Mouse (Mus musculus): ENCODE data around the gene Ugt1a5. TPM values are rescaled to one million over a fixed set of nuclear protein-coding genes. Genes with fewer than 3 reads are reported as not detected.

Ugt1a5 gene
- total and polyA plus RNA-seq, 3 experiments, result not detected

DNA sequence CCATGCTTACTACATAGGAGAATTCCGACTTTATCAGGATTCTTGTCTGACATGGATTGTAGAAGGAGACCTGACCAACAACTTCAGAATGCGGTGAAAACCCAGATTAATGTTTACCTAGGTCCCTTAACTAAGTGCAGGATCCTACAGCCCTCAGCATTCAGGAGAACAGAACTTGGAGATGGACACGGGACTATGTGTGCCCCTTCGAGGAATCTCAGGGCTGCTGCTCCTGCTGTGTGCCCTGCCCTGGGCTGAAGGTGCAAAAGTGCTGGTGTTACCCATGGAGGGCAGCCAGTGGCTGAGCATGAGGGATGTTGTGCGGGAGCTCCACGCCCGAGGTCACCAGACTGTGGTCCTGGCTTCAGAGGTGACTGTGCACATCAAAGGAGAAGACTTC, 34.6 kb downstream of the Ugt1a5 start, which contains the start of gene Ugt1a2:
TSS of gene Ugt1a2 (plus strand) at position 146 of the 400 bp plus-strand sequence.
- Histone ChIP-seq H3K36me3 (ENCODE audit: control insufficient read depth in 1 of 2, insufficient read depth in 2 of 2, low read length in 2 of 2) (no peaks in the 10 kb centered on the region), H3K4me3 (ENCODE audit: control insufficient read depth in 1 of 2, insufficient read depth in 1 of 2, low read depth in 2 of 2, low read length in 2 of 2) (no peak within 1 kb of the TSS), H3K4me1 (ENCODE audit: control insufficient read depth in 1 of 2, insufficient read depth in 2 of 2, low read length in 2 of 2) (no peaks in the 10 kb centered on the region), H3K79me2 (ENCODE audit: control insufficient read depth, insufficient read depth, low read length, poor library complexity) (no peaks in the 10 kb centered on the region), H3K9ac (ENCODE audit: control insufficient read depth, low read depth, low read length, poor library complexity, severe bottlenecking) (no peak within 1 kb of the TSS), H3K9me3 (replicated peaks; ENCODE audit: insufficient read depth, low read length) (no peaks in the 10 kb centered on the region), H3K27me3 (ENCODE audit: control insufficient read depth in 1 of 2, insufficient read depth in 2 of 2, low read length in 2 of 2) (peaks cover 2 to 3% of the 10 kb centered on the region in 2 experiments; a peak in 2 of 4 replicates), H3K27ac (ENCODE audit: control insufficient read depth, low read depth, low read length) (no peak within 1 kb of the TSS)
- no peak for TF ChIP-seq ZC3H11A (IDR thresholded peaks at IDR 0.05; ENCODE audit: low read depth, low read length)
- no peak for TF ChIP-seq TCF12 (IDR thresholded peaks at IDR 0.05; ENCODE audit: low read depth, low read length)
- no peak for TF ChIP-seq MAFK (IDR thresholded peaks at IDR 0.05; ENCODE audit: borderline replicate concordance, low read depth, low read length)
- TF ChIP-seq MYC (IDR thresholded peaks at IDR 0.05; ENCODE audit: low read depth, low read length), result no peak
- no peak for TF ChIP-seq ELF1 (IDR thresholded peaks at IDR 0.05; ENCODE audit: low read depth, low read length)
- TF ChIP-seq MAX (IDR thresholded peaks at IDR 0.05; ENCODE audit: low read length), result no peak
- no peak for TF ChIP-seq ZKSCAN1 (IDR thresholded peaks at IDR 0.05; ENCODE audit: low read depth, low read length)
- TF ChIP-seq GABPA (IDR thresholded peaks at IDR 0.05; ENCODE audit: low read depth, low read length), result no peak
- no peak for TF ChIP-seq USF1 (IDR thresholded peaks at IDR 0.05; ENCODE audit: low read depth, low read length)
- TF ChIP-seq UBTF (IDR thresholded peaks at IDR 0.05; ENCODE audit: borderline replicate concordance, insufficient read depth, low read depth, low read length), result no peak
- no peak for TF ChIP-seq ZNF384 (IDR thresholded peaks at IDR 0.05; ENCODE audit: low read depth, low read length)
- TF ChIP-seq RAD21 (IDR thresholded peaks at IDR 0.05; ENCODE audit: low read depth, low read length), result no peak
- TF ChIP-seq BHLHE40 (IDR thresholded peaks at IDR 0.05; ENCODE audit: borderline replicate concordance, low read depth, low read length), result no peak
- no peak for TF ChIP-seq HCFC1 (IDR thresholded peaks at IDR 0.05; ENCODE audit: low read depth, low read length)
- no peak for TF ChIP-seq KAT2A (conservative IDR thresholded peaks at IDR 0.05; ENCODE audit: low read depth, low read length)
- TF ChIP-seq RCOR1 (IDR thresholded peaks at IDR 0.05; ENCODE audit: low read depth, low read length), result no peak
- no peak for TF ChIP-seq TAL1 (IDR thresholded peaks at IDR 0.05; ENCODE audit: low read length)
- TF ChIP-seq ZMIZ1 (IDR thresholded peaks at IDR 0.05; ENCODE audit: low read depth, low read length), result no peak
- no peak for TF ChIP-seq POLR2A (IDR thresholded peaks at IDR 0.05; ENCODE audit: control insufficient read depth in 1 of 2, insufficient read depth in 1 of 2, low read depth in 1 of 2, low read length in 2 of 2, poor library complexity in 1 of 2)
- no peak for DNase-seq (ENCODE audit: low read depth, low spot score)

DNA sequence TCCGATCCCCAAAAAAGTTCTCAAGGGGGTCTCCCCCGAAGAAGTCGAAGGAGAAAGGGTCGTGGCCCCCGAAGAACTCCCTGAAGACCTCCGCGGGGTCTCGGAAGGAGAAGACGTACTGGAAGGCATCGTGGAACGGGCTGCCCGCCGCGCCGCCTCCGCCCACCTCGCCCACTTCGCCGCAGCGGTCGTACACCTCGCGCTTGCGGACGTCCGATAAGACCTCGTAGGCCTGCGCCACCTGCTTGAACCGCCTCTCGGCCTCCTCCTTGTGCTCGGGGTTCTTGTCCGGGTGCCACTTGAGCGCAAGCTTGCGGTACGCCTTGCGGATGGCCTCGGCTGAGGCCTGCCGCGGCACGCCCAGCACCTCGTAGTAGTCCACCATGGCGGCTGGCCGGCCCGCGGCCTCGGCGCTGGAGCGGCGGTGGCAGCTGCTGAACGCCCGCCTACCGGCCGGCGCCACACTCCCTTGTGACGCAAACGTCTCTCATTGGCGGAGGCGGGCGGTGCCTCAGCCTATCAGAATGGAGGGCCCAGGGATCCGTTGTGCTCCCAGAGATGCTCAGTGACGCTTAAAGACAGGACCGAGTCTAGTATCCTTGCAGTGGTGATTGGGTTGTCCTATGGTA, 39.6 kb downstream of the Ugt1a5 start, which contains the start of gene Dnajb3:
TSS of gene Dnajb3 (minus strand) at position 489 of the 629 bp plus-strand sequence.
- no peak for DNase-seq (ENCODE audit: low read depth, low spot score)
- peaks cover 0 to 4% of the 10 kb centered on the region in 2 experiments; a peak in 2 of 4 replicates for H3K36me3 ChIP-seq (ENCODE audit: control insufficient read depth in 1 of 2, insufficient read depth in 2 of 2, low read length in 2 of 2)
- TF ChIP-seq JUND (IDR thresholded peaks at IDR 0.05; ENCODE audit: low read depth, low read length) (no peak), KAT2A (conservative IDR thresholded peaks at IDR 0.05; ENCODE audit: low read depth, low read length) (no peak), NELFE (IDR thresholded peaks at IDR 0.05; ENCODE audit: low read depth, low read length) (no peak), MXI1 (IDR thresholded peaks at IDR 0.05; ENCODE audit: low read depth, low read length) (no peak), MYC (IDR thresholded peaks at IDR 0.05; ENCODE audit: low read depth, low read length) (no peak), UBTF (IDR thresholded peaks at IDR 0.05; ENCODE audit: borderline replicate concordance, insufficient read depth, low read depth, low read length) (no peak), ZC3H11A (IDR thresholded peaks at IDR 0.05; ENCODE audit: low read depth, low read length) (no peak), POLR2AphosphoS2 (IDR thresholded peaks at IDR 0.05; ENCODE audit: low read length) (no peak), MAX (IDR thresholded peaks at IDR 0.05; ENCODE audit: low read length) (no peak), ZMIZ1 (IDR thresholded peaks at IDR 0.05; ENCODE audit: low read depth, low read length) (no peak), EP300 (IDR thresholded peaks at IDR 0.05; ENCODE audit: low read depth in 1 of 2, low read length in 2 of 2) (no peak)
- H3K27ac ChIP-seq (ENCODE audit: control insufficient read depth, low read depth, low read length), result no peak within 1 kb of the TSS
- H3K79me2 ChIP-seq (ENCODE audit: control insufficient read depth, insufficient read depth, low read length, poor library complexity), result no peaks in the 10 kb centered on the region
- no peak within 1 kb of the TSS for H3K9ac ChIP-seq (ENCODE audit: control insufficient read depth, low read depth, low read length, poor library complexity, severe bottlenecking)
- no peaks in the 10 kb centered on the region for H3K9me3 ChIP-seq (replicated peaks; ENCODE audit: insufficient read depth, low read length)
- H3K27me3 ChIP-seq (ENCODE audit: control insufficient read depth in 1 of 2, insufficient read depth in 2 of 2, low read length in 2 of 2), result peaks cover 0 to 3% of the 10 kb centered on the region in 2 experiments; a peak in 1 of 4 replicates
- no peaks in the 10 kb centered on the region for H3K4me1 ChIP-seq (ENCODE audit: control insufficient read depth in 1 of 2, insufficient read depth in 2 of 2, low read length in 2 of 2)
- H3K4me3 ChIP-seq (ENCODE audit: control insufficient read depth in 1 of 2, insufficient read depth in 1 of 2, low read depth in 2 of 2, low read length in 2 of 2), result no peak within 1 kb of the TSS
